Mouse (Mus musculus): ENCODE measurements around the gene Rrp12. TPM values are rescaled to one million over a fixed set of nuclear protein-coding genes. Genes with fewer than 3 reads are reported as not detected.

The Rrp12 gene
- total and polyA plus RNA-seq, 3 experiments, result 6.6 to 17.4 (median 13.7) TPM

GRCm38 (mm10) chr19:41826529-41826928 lies 69.4 kb downstream of the Rrp12 start:
- Histone ChIP-seq H3K4me3 (no peak overlapping the region), H3K27ac (no peak overlapping the region), H3K4me1 (ENCODE audit: control insufficient read depth, insufficient read depth, low read length) (peaks cover 4% of the 10 kb centered on the region), H3K27me3 (ENCODE audit: control insufficient read depth, insufficient read depth, low read length) (no peaks in the 10 kb centered on the region), H3K9ac (ENCODE audit: low read depth, low read length) (no peak overlapping the region), H3K36me3 (ENCODE audit: control insufficient read depth, insufficient read depth, low read length) (no peaks in the 10 kb centered on the region), H3K79me2 (replicated peaks; ENCODE audit: control insufficient read depth, insufficient read depth, low read length) (no peaks in the 10 kb centered on the region)
- intact Hi-C loops (cut with DNase I), result no loop called here
- TF ChIP-seq CTCF (IDR thresholded peaks at IDR 0.05), result no peak
- no peak for TF ChIP-seq EP300 (IDR thresholded peaks at IDR 0.05; ENCODE audit: insufficient read depth, low read depth, low read length)
- no peak for TF ChIP-seq POLR2A (IDR thresholded peaks at IDR 0.05; ENCODE audit: insufficient read depth, low read depth, low read length)
- no peak for DNase-seq
- 81% methylated on average over 3 of the region's 3 CpGs for WGBS

GRCm38 (mm10) chr19:41824950-41825349 lies 71.0 kb downstream of the Rrp12 start:
- H3K4me3 ChIP-seq, result no peak overlapping the region
- TF ChIP-seq POLR2A (IDR thresholded peaks at IDR 0.05; ENCODE audit: insufficient read depth, low read depth, low read length) (no peak), EP300 (IDR thresholded peaks at IDR 0.05; ENCODE audit: insufficient read depth, low read depth, low read length) (no peak)
- H3K36me3 ChIP-seq (ENCODE audit: control insufficient read depth, insufficient read depth, low read length), result no peaks in the 10 kb centered on the region
- H3K79me2 ChIP-seq (replicated peaks; ENCODE audit: control insufficient read depth, insufficient read depth, low read length), result no peaks in the 10 kb centered on the region
- H3K4me1 ChIP-seq (ENCODE audit: control insufficient read depth, insufficient read depth, low read length), result peaks cover 2% of the 10 kb centered on the region
- DNase-seq, result no peak
- WGBS, result 73% methylated on average over 5 of the region's 5 CpGs
- intact Hi-C loops (cut with DNase I), result no loop called here
- H3K27me3 ChIP-seq (ENCODE audit: control insufficient read depth, insufficient read depth, low read length), result no peaks in the 10 kb centered on the region
- no peak overlapping the region for H3K27ac ChIP-seq
- no peak overlapping the region for H3K9ac ChIP-seq (ENCODE audit: low read depth, low read length)

GRCm38 (mm10) chr19:41822589-41822988 lies 73.4 kb downstream of the Rrp12 start:
- Histone ChIP-seq H3K4me3 (no peak overlapping the region), H3K4me1 (ENCODE audit: control insufficient read depth, insufficient read depth, low read length) (no peaks in the 10 kb centered on the region), H3K9ac (ENCODE audit: low read depth, low read length) (no peak overlapping the region), H3K27me3 (ENCODE audit: control insufficient read depth, insufficient read depth, low read length) (no peaks in the 10 kb centered on the region), H3K27ac (no peak overlapping the region), H3K79me2 (replicated peaks; ENCODE audit: control insufficient read depth, insufficient read depth, low read length) (no peaks in the 10 kb centered on the region), H3K36me3 (ENCODE audit: control insufficient read depth, insufficient read depth, low read length) (no peaks in the 10 kb centered on the region)
- DNase-seq, result no peak
- intact Hi-C loops (cut with DNase I), result loop anchor here (1.0 kb wide), 1 partner anchor 11 kb away; no protein-coding TSS in a partner anchor
- WGBS, result 74% methylated on average over 1 of the region's 1 CpGs
- no peak for TF ChIP-seq CTCF (IDR thresholded peaks at IDR 0.05)
- no peak for TF ChIP-seq POLR2A (IDR thresholded peaks at IDR 0.05; ENCODE audit: insufficient read depth, low read depth, low read length)
- no peak for TF ChIP-seq EP300 (IDR thresholded peaks at IDR 0.05; ENCODE audit: insufficient read depth, low read depth, low read length)

GRCm38 (mm10) chr19:41821436-41821835 lies 74.5 kb downstream of the Rrp12 start:
- intact Hi-C loops (cut with DNase I), result no loop called here
- WGBS, result 38% methylated on average over 5 of the region's 5 CpGs
- TF ChIP-seq CTCF (IDR thresholded peaks at IDR 0.05), result no peak
- no peak for TF ChIP-seq EP300 (IDR thresholded peaks at IDR 0.05; ENCODE audit: insufficient read depth, low read depth, low read length)
- TF ChIP-seq POLR2A (IDR thresholded peaks at IDR 0.05; ENCODE audit: insufficient read depth, low read depth, low read length), result no peak

GRCm38 (mm10) chr19:41818749-41819148 lies 77.2 kb downstream of the Rrp12 start:
- intact Hi-C loops (cut with DNase I), result no loop called here
- DNase-seq, result no peak
- H3K36me3 ChIP-seq (ENCODE audit: control insufficient read depth, insufficient read depth, low read length), result no peaks in the 10 kb centered on the region
- no peaks in the 10 kb centered on the region for H3K27me3 ChIP-seq (ENCODE audit: control insufficient read depth, insufficient read depth, low read length)
- WGBS, result 83% methylated on average over 4 of the region's 4 CpGs
- no peak for TF ChIP-seq EP300 (IDR thresholded peaks at IDR 0.05; ENCODE audit: insufficient read depth, low read depth, low read length)
- no peak for TF ChIP-seq CTCF (IDR thresholded peaks at IDR 0.05)
- TF ChIP-seq POLR2A (IDR thresholded peaks at IDR 0.05; ENCODE audit: insufficient read depth, low read depth, low read length), result no peak
- no peak overlapping the region for H3K27ac ChIP-seq
- H3K79me2 ChIP-seq (replicated peaks; ENCODE audit: control insufficient read depth, insufficient read depth, low read length), result no peaks in the 10 kb centered on the region
- H3K9ac ChIP-seq (ENCODE audit: low read depth, low read length), result no peak overlapping the region
- H3K4me3 ChIP-seq, result no peak overlapping the region
- H3K4me1 ChIP-seq (ENCODE audit: control insufficient read depth, insufficient read depth, low read length), result no peaks in the 10 kb centered on the region

More at GRCm38 (mm10) chr19:41821436-41821835, 74.5 kb downstream of the Rrp12 start:
- DNase-seq, result no peak
- Histone ChIP-seq H3K4me1 (ENCODE audit: control insufficient read depth, insufficient read depth, low read length) (no peaks in the 10 kb centered on the region), H3K36me3 (ENCODE audit: control insufficient read depth, insufficient read depth, low read length) (no peaks in the 10 kb centered on the region), H3K27ac (no peak overlapping the region), H3K4me3 (no peak overlapping the region), H3K79me2 (replicated peaks; ENCODE audit: control insufficient read depth, insufficient read depth, low read length) (no peaks in the 10 kb centered on the region), H3K9ac (ENCODE audit: low read depth, low read length) (no peak overlapping the region), H3K27me3 (ENCODE audit: control insufficient read depth, insufficient read depth, low read length) (no peaks in the 10 kb centered on the region)

- TF ChIP-seq CTCF (IDR thresholded peaks at IDR 0.05) (no peak), EP300 (IDR thresholded peaks at IDR 0.05; ENCODE audit: insufficient read depth, low read depth, low read length) (0 out of 2 replicates have a peak, but pooled peaks have one; percentile 8)
- Histone ChIP-seq H3K4me1 (ENCODE audit: control insufficient read depth, insufficient read depth, low read length) (no peaks in the 10 kb centered on the region), H3K9ac (ENCODE audit: low read depth, low read length) (no peak overlapping the region), H3K4me3 (no peak overlapping the region), H3K27ac (no peak overlapping the region), H3K27me3 (ENCODE audit: control insufficient read depth, insufficient read depth, low read length) (no peaks in the 10 kb centered on the region), H3K79me2 (replicated peaks; ENCODE audit: control insufficient read depth, insufficient read depth, low read length) (no peaks in the 10 kb centered on the region), H3K36me3 (ENCODE audit: control insufficient read depth, insufficient read depth, low read length) (no peaks in the 10 kb centered on the region)
- intact Hi-C loops (cut with DNase I), result no loop called here
- peak; percentile 27 to 55 for DNase-seq
- 26% methylated on average over 10 of the region's 10 CpGs for WGBS
Observed at GRCm38 (mm10) chr19:41817325-41817724, 78.6 kb downstream of the Rrp12 start.
